Mouse (Mus musculus) urinary bladder, postnatal 4 days (tissue): ENCODE results near the gene Fam221b.

Source experiments
- DNase-seq, 2 experiments: peaks; one replicate each; pipeline ENCODE4 v3.0.0; 2021 to 2022; ENCODE audit warnings: low spot score in 2 of 2

Fam221b gene

DNA sequence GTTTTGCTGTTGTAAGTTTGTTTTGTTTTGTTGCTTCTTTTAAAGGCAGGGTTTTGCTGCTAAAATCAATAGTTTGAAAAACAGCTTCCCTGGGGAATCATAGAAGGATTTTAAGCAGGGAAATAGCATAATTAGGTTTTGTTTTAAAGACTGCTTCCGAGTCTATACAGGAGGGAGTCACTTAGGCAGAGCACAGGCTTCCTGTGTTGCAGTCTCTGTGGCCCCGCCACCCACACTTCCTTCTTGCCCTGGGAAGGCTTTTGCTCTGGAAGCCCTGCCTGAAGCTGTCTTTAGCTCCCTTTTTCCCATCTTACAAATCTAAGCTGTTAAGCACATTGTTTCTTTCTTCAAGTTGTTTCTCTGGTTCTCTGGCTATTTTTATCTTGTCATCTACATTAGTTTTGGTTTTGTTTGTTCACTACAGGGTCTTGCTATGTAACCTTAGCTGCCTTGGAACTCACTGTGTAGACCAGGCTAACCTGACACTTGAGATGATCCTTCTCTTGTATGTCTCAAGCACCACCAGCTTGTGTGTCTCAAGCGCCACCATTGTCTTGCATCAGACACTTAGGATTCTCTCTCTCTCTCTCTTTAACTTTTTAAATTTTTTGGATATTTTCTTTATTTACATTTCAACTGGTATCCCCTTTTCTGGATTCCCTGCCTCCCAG lies 55.8 kb downstream of the Fam221b start:
- DNase-seq = no peak

DNA sequence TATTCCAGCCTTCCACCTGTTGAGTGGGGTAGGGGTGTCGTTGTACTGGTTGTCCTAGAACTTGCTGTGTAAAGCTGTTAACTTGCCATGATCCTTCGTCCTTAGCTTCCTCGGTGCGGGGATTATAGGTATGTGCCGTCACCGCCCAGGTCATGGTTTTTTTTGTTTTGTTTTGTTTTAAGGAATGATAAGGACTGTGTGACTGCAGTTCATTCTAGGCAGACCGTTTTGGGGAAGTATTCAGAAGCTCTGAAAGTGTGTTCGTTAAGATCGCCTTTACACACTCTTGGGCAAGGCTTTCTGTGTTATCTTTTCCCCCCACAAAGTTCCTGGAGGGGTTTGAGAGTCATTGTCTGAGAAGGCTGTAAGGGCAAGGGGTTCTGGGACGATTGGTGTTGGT lies 56.4 kb downstream of the Fam221b start:
- DNase-seq = no peak
